Mouse (Mus musculus) brain, adult 2 months (tissue): ENCODE measurements around the gene Mif.
A peak's percentile ranks its signal among the peaks of the same experiment; 100 is the strongest.
"Not testable (repeated sequence)": the region's sequence is repeated elsewhere in the genome, so short reads cannot be mapped to it uniquely, and the experiment has no call there.

Experiments
- DNase-seq: peaks from one replicate; pipeline ENCODE4 v3.0.0; 2011; ENCODE audit warnings: low read depth, low spot score

Gene Mif

DNA sequence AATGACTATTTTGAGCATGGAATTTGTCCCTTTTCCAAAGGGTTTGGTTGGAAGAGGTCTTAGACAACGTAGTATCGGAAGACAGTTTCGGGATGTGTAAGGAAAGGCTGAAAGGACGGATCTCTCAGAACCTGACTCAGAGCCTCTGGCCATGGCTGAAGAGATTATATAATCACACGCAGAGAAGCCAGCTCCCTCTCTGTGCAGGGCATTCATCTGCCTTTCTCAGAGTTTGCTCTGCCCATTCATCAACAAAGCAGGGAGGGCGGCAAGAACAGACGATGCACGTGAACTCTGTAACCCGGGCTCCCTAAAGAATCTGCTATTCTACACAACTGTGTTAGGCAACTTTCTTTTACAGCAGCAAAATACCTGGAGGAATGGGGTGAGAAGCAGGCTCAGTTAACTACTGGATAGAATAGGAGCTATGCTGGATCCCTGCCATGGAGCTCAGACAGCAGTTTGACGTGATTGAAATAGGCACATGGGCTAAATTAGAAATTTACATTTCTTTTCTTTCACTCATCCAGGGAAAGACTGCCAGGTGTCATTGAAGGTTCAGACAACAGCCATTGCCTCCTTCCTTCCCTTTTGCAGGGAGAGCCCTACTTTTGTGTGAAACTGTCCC, 13.6 kb upstream of the Mif start:
- DNase-seq = peak; percentile 84

DNA sequence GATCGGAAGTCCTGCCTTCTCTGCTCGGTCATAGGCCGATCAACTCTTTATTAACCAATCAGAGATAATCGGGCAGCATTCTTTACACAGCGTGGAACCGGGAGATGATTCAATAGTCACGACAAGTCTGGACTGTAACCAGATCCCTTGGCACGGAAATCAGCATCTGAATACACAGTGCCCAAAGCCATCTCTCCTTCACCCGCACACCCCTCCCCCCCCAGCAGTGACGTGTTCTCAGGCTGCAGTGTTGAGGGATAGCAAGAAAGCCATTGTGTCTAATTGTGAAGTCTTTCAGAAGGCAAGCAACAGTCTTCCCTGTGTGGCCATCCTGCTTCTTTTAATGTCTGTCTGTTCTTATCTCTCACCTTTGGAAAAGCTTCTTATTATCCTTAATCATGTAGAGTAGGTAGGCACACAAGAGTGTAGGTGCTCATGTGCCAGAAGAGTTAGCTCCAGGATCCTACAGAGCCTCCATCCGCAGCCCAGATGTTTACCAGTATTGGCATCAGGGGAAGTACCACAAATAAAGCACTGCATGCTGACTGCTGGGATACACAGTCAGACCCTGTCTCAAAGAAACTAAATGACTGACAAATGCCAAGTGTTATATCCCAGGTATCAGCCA, 13.0 kb upstream of the Mif start:
- peak; percentile 98 for DNase-seq

GRCm38 (mm10) chr10:75872025-75872914, 12.2 kb upstream of the Mif start:
- no peak for DNase-seq

GRCm38 (mm10) chr10:75861587-75861986, 1.5 kb upstream of the Mif start:
- DNase-seq = no peak

- peak; percentile 23 for DNase-seq
Measured at GRCm38 (mm10) chr10:75860746-75861145, 706 bp upstream of the Mif start.

DNA sequence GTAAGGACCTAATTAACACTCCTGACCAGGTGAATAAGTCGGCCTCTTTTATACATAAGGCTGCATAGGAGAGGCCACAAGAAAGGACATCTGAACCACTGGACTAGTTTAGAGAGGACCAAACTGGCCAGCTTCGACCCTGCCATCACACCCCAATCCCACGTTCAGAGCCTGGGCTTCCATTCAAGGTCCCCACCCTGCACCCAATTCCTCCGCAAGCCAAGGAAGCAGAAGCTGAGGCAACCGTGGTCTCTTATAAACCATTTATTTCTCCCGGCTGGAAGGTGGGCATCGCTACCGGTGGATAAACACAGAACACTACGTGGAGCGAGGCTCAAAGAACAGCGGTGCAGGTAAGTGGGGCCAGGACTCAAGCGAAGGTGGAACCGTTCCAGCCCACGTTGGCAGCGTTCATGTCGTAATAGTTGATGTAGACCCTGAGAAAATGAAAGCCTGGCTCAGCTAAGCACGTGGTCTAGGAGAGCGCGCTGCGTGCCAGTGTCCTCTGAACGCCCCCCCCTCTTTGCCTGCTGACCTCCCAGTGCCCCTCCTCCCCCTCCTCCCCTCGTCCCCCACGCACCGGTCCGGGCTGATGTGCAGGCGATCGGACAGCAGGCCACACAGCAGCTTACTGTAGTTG, 813 bp downstream of the Mif start:
- peak; percentile 67 for DNase-seq

DNA sequence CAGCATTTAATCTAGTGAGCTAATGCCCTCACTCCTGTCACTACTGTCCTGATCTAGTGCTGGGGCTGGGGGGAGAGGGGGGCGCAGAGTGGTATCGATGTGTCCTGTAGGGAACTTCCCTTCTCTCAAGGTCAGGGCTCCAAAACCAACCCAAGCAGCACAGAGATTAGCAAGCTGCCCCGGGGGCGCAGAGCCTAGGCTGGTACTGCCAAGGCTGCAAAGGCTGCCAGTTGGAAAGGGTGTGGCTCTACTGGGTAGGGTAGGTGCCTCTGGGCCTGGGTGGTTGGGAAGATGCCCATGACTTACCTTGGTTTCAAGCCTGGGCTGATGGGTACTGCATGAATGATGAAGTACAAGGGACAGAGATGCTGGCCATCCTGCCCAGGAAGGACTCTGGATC, 2.4 kb downstream of the Mif start:
- no peak for DNase-seq

- DNase-seq = no peak
Measured at GRCm38 (mm10) chr10:75856976-75857375, 3.1 kb downstream of the Mif start.

DNA sequence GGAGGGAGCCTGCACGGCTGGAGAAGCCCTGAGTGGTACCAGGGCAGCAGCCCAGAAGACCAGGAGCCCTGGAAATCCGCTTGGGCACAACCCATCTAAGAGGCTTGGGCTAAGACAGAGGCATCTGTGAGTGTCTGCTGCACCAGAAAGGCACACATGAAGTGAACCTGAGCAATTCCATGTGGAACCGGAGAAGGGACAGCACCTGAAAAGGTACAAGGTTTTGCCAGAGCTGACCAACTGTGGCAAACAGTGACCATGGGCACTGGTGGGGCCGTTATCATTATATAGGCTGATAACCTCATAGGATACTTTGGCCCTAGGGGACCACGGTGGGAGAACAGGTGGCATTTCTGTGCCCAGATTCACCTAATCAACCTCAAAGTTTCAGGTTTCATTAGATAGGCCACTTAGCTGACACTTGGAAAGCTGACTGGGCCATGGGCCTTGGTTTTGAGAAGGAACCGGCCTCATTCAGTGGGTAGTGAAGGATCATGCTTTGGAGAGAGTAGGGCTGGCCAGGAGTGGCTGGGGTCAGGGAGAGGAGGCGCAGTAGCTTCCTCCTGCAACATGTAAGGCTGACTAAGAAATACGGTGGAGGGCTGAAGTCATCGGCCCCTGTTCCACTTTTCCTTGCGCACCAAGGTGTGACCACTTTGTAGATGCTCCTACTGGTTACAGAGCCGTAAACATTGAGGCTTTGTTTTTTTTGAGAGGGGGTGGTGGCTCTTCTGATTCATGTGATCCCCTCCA, 3.7 kb downstream of the Mif start:
- no peak for DNase-seq

DNA sequence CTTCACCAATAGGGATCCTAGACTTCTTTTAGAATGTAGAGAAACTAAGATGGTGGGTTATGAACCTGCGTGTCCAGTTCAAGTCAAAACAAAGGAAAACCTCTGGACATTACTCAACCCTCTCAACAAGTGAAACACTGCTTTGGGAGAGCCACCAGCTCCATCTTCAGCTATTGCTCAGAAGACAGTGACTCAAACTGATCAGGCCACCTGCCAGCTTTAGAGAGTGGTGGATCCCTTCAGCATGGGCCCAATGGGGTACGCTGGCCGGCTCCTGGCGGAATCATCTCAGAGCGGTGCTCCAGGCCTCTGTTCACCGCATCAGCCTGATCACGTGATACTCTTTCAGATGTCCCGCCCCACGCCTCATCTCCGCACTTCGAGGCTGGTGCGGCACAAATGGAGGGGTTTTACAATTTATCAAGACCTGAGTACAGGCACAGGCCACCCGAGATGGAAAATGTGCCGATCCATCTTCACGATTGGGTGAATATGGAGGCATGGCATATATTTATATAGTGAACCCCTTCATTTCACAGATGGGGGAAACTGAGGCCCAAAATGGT, 4.5 kb downstream of the Mif start:
- peak; percentile 51 for DNase-seq

DNA sequence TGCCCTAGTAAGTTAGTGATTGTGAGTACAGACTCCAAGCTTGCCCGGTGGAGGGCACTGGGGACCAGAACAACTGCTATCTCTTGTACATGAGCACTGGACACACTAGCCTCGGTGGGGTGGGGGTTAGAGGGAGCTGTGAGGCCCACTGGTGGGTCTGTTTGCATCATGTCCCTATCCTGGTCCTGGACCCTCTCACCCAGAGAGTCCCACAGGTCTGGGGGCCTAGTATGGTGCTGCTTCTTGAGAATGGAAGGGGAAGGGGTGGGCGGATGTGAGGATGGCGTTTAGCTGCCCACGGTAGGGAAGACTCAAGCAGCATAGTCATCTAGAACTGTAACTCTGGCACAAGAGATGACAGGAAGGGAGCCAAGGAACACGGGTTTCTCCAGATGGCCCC, 5.2 kb downstream of the Mif start:
- DNase-seq = no peak

DNA sequence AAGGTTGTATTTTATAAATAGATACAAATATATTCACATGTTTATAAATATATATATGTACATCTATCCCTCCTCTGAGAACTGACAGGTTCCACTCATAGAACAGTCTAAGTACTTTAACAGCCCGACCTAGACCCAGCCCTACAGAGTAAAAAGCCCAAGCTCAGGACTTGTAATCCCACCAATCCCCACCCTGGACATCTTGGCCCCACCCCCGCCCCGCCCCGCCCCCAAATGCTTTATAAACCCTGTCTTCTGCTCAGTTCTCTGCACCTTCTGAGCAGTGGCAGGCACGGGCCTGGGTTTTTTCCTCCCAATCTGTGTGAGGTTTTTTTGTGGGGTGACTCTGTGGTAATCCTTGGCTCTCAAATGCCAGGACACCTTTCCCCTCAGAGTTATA, 5.9 kb downstream of the Mif start:
- DNase-seq = no peak

DNA sequence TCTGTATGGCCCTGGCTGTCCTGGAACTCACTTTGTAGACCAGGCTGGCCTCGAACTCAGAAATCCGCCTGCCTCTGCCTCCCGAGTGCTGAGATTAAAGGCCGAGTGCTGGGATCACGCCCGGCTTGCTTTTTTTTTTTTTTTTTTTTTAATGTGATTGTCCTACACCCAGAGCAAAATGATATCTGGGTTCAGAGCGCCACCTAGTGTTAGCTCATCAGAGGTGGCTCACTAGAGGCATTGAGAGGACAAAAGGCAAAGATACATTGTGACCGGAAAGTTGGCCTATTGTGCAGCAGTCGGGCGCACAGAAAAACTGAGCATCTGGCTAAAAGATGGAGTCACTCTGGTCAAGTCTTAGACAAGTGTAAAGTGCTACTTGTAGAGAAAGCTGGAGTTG, 6.6 kb downstream of the Mif start:
- peak; percentile 94 for DNase-seq

GRCm38 (mm10) chr10:75852539-75853125, 7.4 kb downstream of the Mif start:
- DNase-seq = no peak

DNA sequence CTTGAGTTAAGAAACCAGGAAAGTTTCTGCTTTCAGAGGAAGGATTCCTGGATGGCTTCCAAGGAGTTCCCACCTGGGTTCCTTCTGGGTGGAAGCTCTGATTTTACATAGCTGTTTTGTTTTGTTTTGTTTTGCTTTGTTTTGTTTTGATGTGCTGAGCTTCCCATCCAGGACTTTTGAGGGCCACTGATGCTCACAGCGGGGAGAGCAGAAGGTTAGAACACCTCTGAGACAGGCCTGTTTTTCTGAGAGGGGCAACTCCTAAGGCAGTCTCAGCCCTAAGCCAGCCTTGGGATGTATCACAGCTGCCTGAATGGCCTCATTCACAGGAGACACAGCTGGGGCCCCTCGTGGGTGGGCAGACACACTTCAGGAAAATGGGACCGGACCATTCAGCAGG, 8.4 kb downstream of the Mif start:
- no peak for DNase-seq

DNA sequence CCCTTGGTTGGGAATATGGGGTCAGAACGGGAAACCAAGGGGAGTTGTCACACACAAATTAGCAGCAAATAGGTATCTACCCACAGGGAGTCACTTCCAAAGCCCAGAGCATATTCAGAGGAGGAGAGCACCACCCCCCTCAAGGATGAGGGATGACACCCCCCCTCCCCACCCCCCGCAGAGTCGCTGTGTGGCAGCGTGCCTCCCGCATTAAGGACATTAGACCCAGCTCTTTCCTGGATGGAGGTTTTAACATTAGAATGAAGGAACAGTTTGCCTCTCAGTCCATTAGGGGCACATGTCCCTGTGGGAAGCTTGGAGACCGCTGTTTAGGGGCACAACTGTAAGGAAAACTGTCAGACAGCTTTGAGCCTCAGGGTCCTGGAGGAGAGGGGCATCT, 9.0 kb downstream of the Mif start:
- no peak for DNase-seq

DNA sequence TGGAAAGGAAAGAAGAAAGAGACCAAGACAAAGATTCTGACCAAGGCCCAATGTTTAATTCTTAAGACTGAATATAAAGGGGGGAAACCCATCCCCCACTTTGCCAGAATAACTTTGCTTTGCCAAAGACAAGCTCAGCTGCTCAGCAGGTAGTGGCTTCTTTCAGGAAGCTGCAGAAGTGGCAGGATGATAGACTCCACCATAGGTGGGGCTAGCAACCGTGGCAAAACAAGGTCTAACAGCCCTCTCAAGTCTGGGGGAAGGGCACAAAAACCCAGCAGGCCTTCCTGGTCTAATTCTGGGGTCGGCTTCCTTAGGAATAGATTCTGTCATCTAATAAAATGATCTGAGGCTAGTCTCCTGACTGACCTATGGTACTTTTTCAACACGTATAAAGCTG, 11.7 kb downstream of the Mif start:
- DNase-seq = no peak

DNA sequence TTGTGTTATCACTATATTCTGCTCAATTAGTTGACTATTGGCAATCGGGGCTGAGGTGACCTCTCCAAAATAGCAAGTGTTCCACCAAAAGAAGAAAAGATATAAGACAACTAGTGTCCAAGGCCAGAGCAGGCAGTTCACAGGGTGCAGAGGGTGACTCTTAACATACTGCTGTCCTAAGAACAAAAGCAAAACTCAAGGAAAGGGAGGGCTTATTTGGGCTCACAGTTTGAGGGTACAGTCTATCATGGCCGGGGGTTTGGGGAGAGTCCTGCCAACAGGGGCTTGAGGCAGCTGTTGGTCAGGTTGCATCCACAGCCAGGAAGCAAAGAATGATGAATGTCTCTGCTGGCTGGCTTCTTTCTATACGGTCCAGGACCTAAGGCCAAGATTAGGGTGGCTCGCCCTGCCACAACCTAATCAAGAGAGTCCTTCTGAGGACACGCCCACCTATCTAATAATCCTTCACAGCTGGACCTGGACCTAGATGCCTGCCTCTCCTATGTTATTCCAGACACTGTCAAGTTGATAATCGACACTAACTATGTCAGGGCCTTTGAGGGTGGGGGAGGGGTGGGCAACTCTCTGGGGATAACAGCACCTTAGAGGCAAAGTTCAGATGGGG, 14.6 kb downstream of the Mif start:
- DNase-seq = no peak

DNA sequence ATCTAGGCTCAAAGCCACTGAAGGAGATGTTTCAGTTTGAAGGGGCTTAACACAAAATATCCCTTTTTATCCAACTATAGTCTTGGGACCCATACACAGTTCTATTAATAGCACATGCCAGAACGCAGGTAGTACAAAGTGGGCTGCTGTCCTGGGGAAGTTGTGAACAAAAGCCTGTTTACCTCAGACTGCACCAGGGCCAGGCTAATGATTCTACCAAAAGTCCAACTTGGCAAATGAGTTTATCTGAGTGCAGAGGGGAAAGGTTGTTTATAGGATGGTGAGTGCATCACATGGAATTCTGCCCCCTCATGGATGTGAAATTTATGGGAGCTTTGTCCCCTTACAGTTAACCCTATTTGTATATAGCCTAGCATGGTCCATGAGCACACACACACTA, 15.2 kb downstream of the Mif start:
- DNase-seq = no peak

GRCm38 (mm10) chr10:75843898-75844297, 16.1 kb downstream of the Mif start:
- not testable (repeated sequence) for DNase-seq
